Mouse (Mus musculus) bone marrow macrophage, adult 2 months (primary cell): ENCODE measurements around the gene Actr1a. TPM values are rescaled to one million over a fixed set of nuclear protein-coding genes. Genes with fewer than 3 reads are reported as not detected.

Source experiments
- H3K27ac ChIP-seq: 2 replicates; pipeline ENCODE4 v1.5.1; 2012; ENCODE audit warnings: low read depth, low read length; ENCODE audit not compliant: insufficient read depth
- H3K4me1 ChIP-seq: 2 replicates; pipeline ENCODE4 v1.6.1; 2012; ENCODE audit warnings: low read length; ENCODE audit not compliant: control insufficient read depth, insufficient read depth
- H3K4me3 ChIP-seq: 2 replicates; pipeline ENCODE4 v1.5.1; 2012; ENCODE audit warnings: mild to moderate bottlenecking, low read length, moderate library complexity; ENCODE audit not compliant: insufficient read depth
- CTCF ChIP-seq: IDR thresholded peaks from 2 replicates; pipeline ENCODE4 v1.5.1; 2012; ENCODE audit warnings: low read depth, mild to moderate bottlenecking, low read length, moderate library complexity
- POLR2A ChIP-seq: IDR thresholded peaks from 2 replicates; pipeline ENCODE4 v1.6.1; 2012; ENCODE audit warnings: mild to moderate bottlenecking, low read depth, low read length, borderline replicate concordance
- polyA plus RNA-seq: library from polyadenylated mRNA; stranded (reverse); fragments of >200 nt; gene quantifications from 2 replicates; pipeline ENCODE4 v1.2.4, GENCODE M21; 2012; ENCODE audit not compliant: missing spikeins, insufficient read depth, insufficient read length

The Actr1a gene
- polyA plus RNA-seq, 1 experiment = 79.0 TPM

- Histone ChIP-seq H3K27ac (no peak overlapping the region), H3K4me3 (no peak overlapping the region), H3K4me1 (no peaks in the 10 kb centered on the region)
- TF ChIP-seq CTCF (no peak), POLR2A (no peak)
Measured at GRCm38 (mm10) chr19:46382275-46382674, 13.3 kb downstream of the Actr1a start.

- no peak overlapping the region for H3K4me3 ChIP-seq
- H3K27ac ChIP-seq = no peak overlapping the region
- no peaks in the 10 kb centered on the region for H3K4me1 ChIP-seq
- TF ChIP-seq CTCF = no peak
- TF ChIP-seq POLR2A = no peak
Measured at GRCm38 (mm10) chr19:46375891-46376290, 19.7 kb downstream of the Actr1a start.

- Histone ChIP-seq H3K4me3 (no peak overlapping the region), H3K4me1 (no peaks in the 10 kb centered on the region), H3K27ac (no peak overlapping the region)
- no peak for TF ChIP-seq POLR2A
Measured at GRCm38 (mm10) chr19:46375489-46375888, 20.1 kb downstream of the Actr1a start.

- TF ChIP-seq POLR2A (no peak), CTCF (no peak)
- no peak overlapping the region for H3K4me3 ChIP-seq
- no peak overlapping the region for H3K27ac ChIP-seq
- H3K4me1 ChIP-seq = no peaks in the 10 kb centered on the region
Measured at GRCm38 (mm10) chr19:46374477-46375088, 21.0 kb downstream of the Actr1a start.

- TF ChIP-seq POLR2A (no peak), CTCF (peak; percentile 47)
- peaks cover 3% of the 10 kb centered on the region for H3K4me1 ChIP-seq
- no peak overlapping the region for H3K27ac ChIP-seq
- H3K4me3 ChIP-seq = no peak overlapping the region
Measured at GRCm38 (mm10) chr19:46369204-46369603, 26.3 kb downstream of the Actr1a start.

- TF ChIP-seq POLR2A = no peak
- H3K4me3 ChIP-seq = no peak overlapping the region
- no peak overlapping the region for H3K27ac ChIP-seq
- H3K4me1 ChIP-seq = peaks cover 3% of the 10 kb centered on the region
Measured at GRCm38 (mm10) chr19:46367798-46368590, 27.6 kb downstream of the Actr1a start.

GRCm38 (mm10) chr19:46363294-46364009, 32.1 kb downstream of the Actr1a start:
- Histone ChIP-seq H3K4me3 (no peak overlapping the region), H3K27ac (no peak overlapping the region), H3K4me1 (peaks cover 11% of the 10 kb centered on the region)
- TF ChIP-seq POLR2A (no peak), CTCF (no peak)

GRCm38 (mm10) chr19:46362104-46362503, 33.4 kb downstream of the Actr1a start:
- no peak overlapping the region for H3K4me3 ChIP-seq
- H3K4me1 ChIP-seq = peaks cover 16% of the 10 kb centered on the region
- H3K27ac ChIP-seq = no peak overlapping the region
- TF ChIP-seq POLR2A (no peak), CTCF (no peak)

- Histone ChIP-seq H3K4me1 (peaks cover 22% of the 10 kb centered on the region), H3K27ac (0 out of 2 replicates have a peak overlapping the region, but pooled peaks have one; percentile 2), H3K4me3 (peak overlapping the region; percentile 79)
- TF ChIP-seq POLR2A (no peak), CTCF (no peak)
Measured at GRCm38 (mm10) chr19:46358381-46358780, 37.2 kb downstream of the Actr1a start.

GRCm38 (mm10) chr19:46357344-46358280, 37.9 kb downstream of the Actr1a start:
- no peak for TF ChIP-seq POLR2A
- no peak for TF ChIP-seq CTCF
- Histone ChIP-seq H3K27ac (peak overlapping the region; percentile 32), H3K4me3 (peak overlapping the region; percentile 79), H3K4me1 (peaks cover 22% of the 10 kb centered on the region)
